Mouse (Mus musculus): ENCODE data around the gene Tut7.
A peak's percentile ranks its signal among the peaks of the same experiment; 100 is the strongest.
"Not testable (repeated sequence)": the region's sequence is repeated elsewhere in the genome, so short reads cannot be mapped to it uniquely, and the experiment has no call there.

Tut7 gene

GRCm38 (mm10) chr13:59762791-59763190 is 60.2 kb downstream of the Tut7 start:
- no peak for DNase-seq

- no peak for DNase-seq
Measured at GRCm38 (mm10) chr13:59756906-59757305, 66.0 kb downstream of the Tut7 start.

- DNase-seq, result no peak
Measured at GRCm38 (mm10) chr13:59750310-59750709, 72.6 kb downstream of the Tut7 start.

- DNase-seq, result no peak
Measured at GRCm38 (mm10) chr13:59746711-59747110, 76.2 kb downstream of the Tut7 start, which contains the start of gene 1700014D04Rik. Gene 1700014D04Rik (minus strand): TSS chr13:59746752.

GRCm38 (mm10) chr13:59746164-59746563 is 76.8 kb downstream of the Tut7 start:
- no peak for DNase-seq

- DNase-seq, result no peak
Measured at GRCm38 (mm10) chr13:59745462-59745861, 77.5 kb downstream of the Tut7 start.

GRCm38 (mm10) chr13:59741697-59742096 is 81.2 kb downstream of the Tut7 start:
- no peak for DNase-seq

- no peak for DNase-seq
Measured at GRCm38 (mm10) chr13:59741096-59741495, 81.9 kb downstream of the Tut7 start.

GRCm38 (mm10) chr13:59739397-59739796 is 83.5 kb downstream of the Tut7 start:
- DNase-seq, result no peak

GRCm38 (mm10) chr13:59738455-59738854 is 84.5 kb downstream of the Tut7 start:
- no peak for DNase-seq

GRCm38 (mm10) chr13:59735190-59735589 is 87.8 kb downstream of the Tut7 start:
- DNase-seq, result no peak

GRCm38 (mm10) chr13:59734347-59734746 is 88.6 kb downstream of the Tut7 start:
- not testable (repeated sequence) for DNase-seq

GRCm38 (mm10) chr13:59733936-59734335 is 89.0 kb downstream of the Tut7 start:
- no peak for DNase-seq

GRCm38 (mm10) chr13:59731652-59732051 is 91.3 kb downstream of the Tut7 start, which contains the start of gene Spata31d1d:
Gene Spata31d1d (minus strand): TSS chr13:59731752.
- no peak for DNase-seq

GRCm38 (mm10) chr13:59728378-59729093 is 94.4 kb downstream of the Tut7 start:
- DNase-seq, result peak; percentile 83 to 85

GRCm38 (mm10) chr13:59726139-59726867 is 96.6 kb downstream of the Tut7 start:
- no peak for DNase-seq

- not testable (repeated sequence) for DNase-seq
Measured at GRCm38 (mm10) chr13:59722089-59722488, 100.9 kb downstream of the Tut7 start.

Data from cerebellum, adult 18-20 months (tissue).